Mouse (Mus musculus) limb, embryonic 13.5 days (tissue): ENCODE data around the gene Ahcyl1. TPM values are rescaled to one million over a fixed set of nuclear protein-coding genes. Genes with fewer than 3 reads are reported as not detected.
"Not testable (repeated sequence)": the region's sequence is repeated elsewhere in the genome, so short reads cannot be mapped to it uniquely, and the experiment has no call there.

Experiments
- ATAC-seq: fragments of 200-750 bp; cut with Nextera tagmentation; 2 replicates; pipeline ENCODE4 v1.8.0; 2017; ENCODE audit warnings: low read depth, moderate number of reproducible peaks, moderate TSS enrichment; ENCODE audit not compliant: low FRiP score
- H3K27ac ChIP-seq: fragments of 300-500 bp; sonication (generic); 2 replicates; pipeline ENCODE4 v1.5.1; 2015; ENCODE audit warnings: inconsistent platforms, mild to moderate bottlenecking, moderate library complexity
- H3K27me3 ChIP-seq: fragments of 300-500 bp; sonication (generic); 2 replicates; pipeline ENCODE4 v1.6.1; 2015; ENCODE audit warnings: mild to moderate bottlenecking, inconsistent platforms
- H3K36me3 ChIP-seq: fragments of 300-500 bp; sonication (generic); 2 replicates; pipeline ENCODE4 v1.6.1; 2015; ENCODE audit warnings: inconsistent platforms, mild to moderate bottlenecking, moderate library complexity
- H3K4me1 ChIP-seq: fragments of 300-500 bp; sonication (generic); 2 replicates; pipeline ENCODE4 v1.6.1; 2015; ENCODE audit warnings: inconsistent platforms
- H3K4me2 ChIP-seq: fragments of 300-500 bp; sonication (generic); replicated peaks from 2 replicates; pipeline ENCODE4 v1.6.1; 2015; ENCODE audit warnings: inconsistent platforms, mild to moderate bottlenecking, moderate library complexity
- H3K4me3 ChIP-seq: fragments of 300-500 bp; sonication (generic); 2 replicates; pipeline ENCODE4 v1.5.1; 2015; ENCODE audit warnings: moderate library complexity, mild to moderate bottlenecking, inconsistent platforms
- H3K9ac ChIP-seq: fragments of 300-500 bp; sonication (generic); 2 replicates; pipeline ENCODE4 v1.6.1; 2015; ENCODE audit warnings: mild to moderate bottlenecking, inconsistent platforms
- H3K9me3 ChIP-seq: fragments of 300-500 bp; sonication (generic); 2 replicates; pipeline ENCODE4 v1.6.1; 2016; ENCODE audit warnings: inconsistent platforms
- WGBS: fragments of 180-500 bp; shearing (Covaris S2); methylation state at CpG from one replicate; pipeline ENCODE4 v1.1.7; 2015; 5-methylcytosine and 5-hydroxymethylcytosine counted together
- polyA plus RNA-seq: library from polyadenylated mRNA; unstranded; fragments of >200 nt; fragmentation: Nextera tagmentation; extraction: Ambion mirVana; gene quantifications from 2 replicates; pipeline ENCODE4 v1.2.1, GENCODE M21; 2015

Ahcyl1 gene
- polyA plus RNA-seq, 1 experiment from 2014 or later = 86.4 TPM

GRCm38 (mm10) chr3:107735620-107736019 is 39.3 kb upstream of the Ahcyl1 start:
- H3K4me1 ChIP-seq = peaks cover 24% of the 10 kb centered on the region
- not testable (repeated sequence) for H3K4me3 ChIP-seq, H3K4me2 ChIP-seq, H3K9me3 ChIP-seq, H3K36me3 ChIP-seq, H3K27ac ChIP-seq, H3K27me3 ChIP-seq, ATAC-seq, H3K9ac ChIP-seq
- WGBS = 90% methylated on average over 13 of the region's 13 CpGs

- Histone ChIP-seq H3K27me3 (no peaks in the 10 kb centered on the region), H3K27ac (no peak overlapping the region), H3K9me3 (no peaks in the 10 kb centered on the region), H3K4me1 (peaks cover 14% of the 10 kb centered on the region), H3K4me3 (no peak overlapping the region), H3K4me2 (no peak overlapping the region), H3K9ac (no peak overlapping the region), H3K36me3 (no peaks in the 10 kb centered on the region)
- WGBS = 92% methylated on average over 1 of the region's 1 CpGs
- no peak for ATAC-seq
Measured at GRCm38 (mm10) chr3:107733329-107733728, 37.0 kb upstream of the Ahcyl1 start.

GRCm38 (mm10) chr3:107730236-107730635 is 33.9 kb upstream of the Ahcyl1 start:
- Histone ChIP-seq H3K4me1 (peaks cover 8% of the 10 kb centered on the region), H3K36me3 (no peaks in the 10 kb centered on the region), H3K9ac (no peak overlapping the region), H3K27me3 (no peaks in the 10 kb centered on the region), H3K9me3 (no peaks in the 10 kb centered on the region), H3K27ac (no peak overlapping the region), H3K4me3 (no peak overlapping the region), H3K4me2 (no peak overlapping the region)
- 19% methylated on average over 2 of the region's 2 CpGs for WGBS
- ATAC-seq = no peak

GRCm38 (mm10) chr3:107728509-107728908 is 32.1 kb upstream of the Ahcyl1 start:
- Histone ChIP-seq H3K9ac (no peak overlapping the region), H3K36me3 (no peaks in the 10 kb centered on the region), H3K9me3 (no peaks in the 10 kb centered on the region), H3K4me3 (no peak overlapping the region), H3K4me1 (peaks cover 8% of the 10 kb centered on the region), H3K27ac (no peak overlapping the region), H3K4me2 (no peak overlapping the region), H3K27me3 (no peaks in the 10 kb centered on the region)
- ATAC-seq = no peak
- WGBS = 26% methylated on average over 1 of the region's 1 CpGs

GRCm38 (mm10) chr3:107715971-107716370 is 19.6 kb upstream of the Ahcyl1 start:
- Histone ChIP-seq H3K4me2 (no peak overlapping the region), H3K4me1 (peaks cover 12% of the 10 kb centered on the region), H3K36me3 (no peaks in the 10 kb centered on the region), H3K27me3 (no peaks in the 10 kb centered on the region), H3K4me3 (no peak overlapping the region), H3K9ac (no peak overlapping the region), H3K27ac (no peak overlapping the region), H3K9me3 (no peaks in the 10 kb centered on the region)
- ATAC-seq = no peak
- WGBS = 85% methylated on average over 1 of the region's 1 CpGs

- Histone ChIP-seq H3K4me1 (peaks cover 12% of the 10 kb centered on the region), H3K9ac (no peak overlapping the region), H3K27ac (no peak overlapping the region), H3K4me3 (no peak overlapping the region), H3K36me3 (no peaks in the 10 kb centered on the region), H3K27me3 (no peaks in the 10 kb centered on the region), H3K4me2 (no peak overlapping the region), H3K9me3 (no peaks in the 10 kb centered on the region)
- WGBS = 36% methylated on average over 5 of the region's 5 CpGs
- peak; percentile 54; the same call in 1 of the 2 replicates for ATAC-seq
Measured at GRCm38 (mm10) chr3:107714276-107714933, 18.0 kb upstream of the Ahcyl1 start.

- no peaks in the 10 kb centered on the region for H3K36me3 ChIP-seq
Measured at GRCm38 (mm10) chr3:107712081-107712480, 15.7 kb upstream of the Ahcyl1 start.

GRCm38 (mm10) chr3:107709156-107709555 is 12.8 kb upstream of the Ahcyl1 start:
- H3K4me1 ChIP-seq = peaks cover 5% of the 10 kb centered on the region
- H3K27ac ChIP-seq = no peak overlapping the region
- H3K4me2 ChIP-seq = no peak overlapping the region
- no peaks in the 10 kb centered on the region for H3K27me3 ChIP-seq
- no peak overlapping the region for H3K9ac ChIP-seq
- H3K9me3 ChIP-seq = no peaks in the 10 kb centered on the region
- 45% methylated on average over 3 of the region's 3 CpGs for WGBS
- ATAC-seq = no peak
- no peaks in the 10 kb centered on the region for H3K36me3 ChIP-seq
- no peak overlapping the region for H3K4me3 ChIP-seq

More at GRCm38 (mm10) chr3:107712081-107712480, 15.7 kb upstream of the Ahcyl1 start:
- Histone ChIP-seq H3K27ac (no peak overlapping the region), H3K27me3 (no peaks in the 10 kb centered on the region), H3K4me3 (no peak overlapping the region), H3K9me3 (no peaks in the 10 kb centered on the region), H3K4me1 (peaks cover 12% of the 10 kb centered on the region), H3K9ac (no peak overlapping the region), H3K4me2 (no peak overlapping the region)
- ATAC-seq = no peak
- WGBS = 40% methylated on average over 3 of the region's 3 CpGs

GRCm38 (mm10) chr3:107707239-107707638 is 10.9 kb upstream of the Ahcyl1 start:
- Histone ChIP-seq H3K4me2 (no peak overlapping the region), H3K4me1 (no peaks in the 10 kb centered on the region), H3K9ac (no peak overlapping the region), H3K27me3 (no peaks in the 10 kb centered on the region), H3K9me3 (no peaks in the 10 kb centered on the region), H3K27ac (no peak overlapping the region), H3K36me3 (no peaks in the 10 kb centered on the region), H3K4me3 (no peak overlapping the region)
- ATAC-seq = no peak
- 72% methylated on average over 4 of the region's 4 CpGs for WGBS

GRCm38 (mm10) chr3:107706164-107706563 is 9.8 kb upstream of the Ahcyl1 start:
- 51% methylated on average over 2 of the region's 2 CpGs for WGBS
- no peaks in the 10 kb centered on the region for H3K9me3 ChIP-seq
- no peak for ATAC-seq

GRCm38 (mm10) chr3:107704371-107704705 is 8.0 kb upstream of the Ahcyl1 start:
- Histone ChIP-seq H3K27me3 (no peaks in the 10 kb centered on the region), H3K36me3 (no peaks in the 10 kb centered on the region), H3K4me1 (no peaks in the 10 kb centered on the region), H3K9me3 (no peaks in the 10 kb centered on the region), H3K9ac (no peak overlapping the region), H3K27ac (no peak overlapping the region), H3K4me2 (no peak overlapping the region), H3K4me3 (no peak overlapping the region)
- 90% methylated on average over 1 of the region's 1 CpGs for WGBS
- ATAC-seq = no peak

More at GRCm38 (mm10) chr3:107706164-107706563, 9.8 kb upstream of the Ahcyl1 start:
- no peak overlapping the region for H3K9ac ChIP-seq
- no peaks in the 10 kb centered on the region for H3K27me3 ChIP-seq
- H3K4me2 ChIP-seq = no peak overlapping the region
- no peak overlapping the region for H3K4me3 ChIP-seq
- no peak overlapping the region for H3K27ac ChIP-seq
- H3K4me1 ChIP-seq = no peaks in the 10 kb centered on the region
- H3K36me3 ChIP-seq = no peaks in the 10 kb centered on the region

- 80% methylated on average over 7 of the region's 7 CpGs for WGBS
- no peak for ATAC-seq
Measured at GRCm38 (mm10) chr3:107703675-107704370, 7.5 kb upstream of the Ahcyl1 start.

More at GRCm38 (mm10) chr3:107703675-107704370, 7.5 kb upstream of the Ahcyl1 start:
- Histone ChIP-seq H3K27me3 (no peaks in the 10 kb centered on the region), H3K4me2 (no peak overlapping the region), H3K27ac (no peak overlapping the region), H3K9ac (no peak overlapping the region), H3K36me3 (no peaks in the 10 kb centered on the region), H3K4me3 (no peak overlapping the region), H3K9me3 (no peaks in the 10 kb centered on the region), H3K4me1 (no peaks in the 10 kb centered on the region)
